Mouse (Mus musculus) urinary bladder, postnatal 10 days (tissue): ENCODE measurements around the gene Dgat2l6.

Experiments
- DNase-seq: peaks from one replicate; pipeline ENCODE4 v3.0.0; 2022; ENCODE audit warnings: low spot score

Gene Dgat2l6

GRCm38 (mm10) chrX:100524471-100524870 is at the start of gene Dgat2l6:
Gene Dgat2l6, plus strand, starts transcription at chrX:100524838.
- no peak for DNase-seq

DNA sequence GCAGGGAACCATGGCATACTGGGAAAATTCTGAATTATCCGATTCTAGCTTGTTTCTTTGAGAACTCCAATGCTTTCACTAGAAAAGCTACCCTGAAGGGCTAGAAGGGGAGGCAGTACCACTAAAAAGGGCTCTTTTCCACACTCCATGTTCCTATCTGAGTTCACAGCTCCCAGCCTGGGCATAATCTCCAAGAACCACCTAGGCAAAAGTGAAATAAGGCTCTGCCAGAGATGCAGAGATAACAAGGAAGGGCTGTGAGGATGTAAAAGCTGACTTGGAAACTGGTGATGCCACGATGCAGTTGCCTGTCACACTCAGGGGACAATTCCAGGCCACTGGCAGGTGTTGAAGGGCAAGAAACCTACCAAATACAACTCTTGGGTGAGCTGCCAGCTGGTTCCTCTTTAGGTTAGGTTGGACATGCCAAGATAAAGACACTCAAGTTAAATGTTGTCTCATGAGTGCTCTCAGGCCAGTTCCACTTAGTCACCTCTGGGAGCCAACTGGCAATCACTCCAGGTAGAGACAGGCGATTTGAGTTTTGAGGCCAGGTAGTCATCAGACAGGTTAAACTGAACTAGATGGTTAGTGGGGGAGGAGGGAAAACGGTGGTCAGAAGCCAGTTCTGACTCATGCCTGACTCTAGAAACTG is 48.9 kb upstream of the Dgat2l6 start:
- no peak for DNase-seq

DNA sequence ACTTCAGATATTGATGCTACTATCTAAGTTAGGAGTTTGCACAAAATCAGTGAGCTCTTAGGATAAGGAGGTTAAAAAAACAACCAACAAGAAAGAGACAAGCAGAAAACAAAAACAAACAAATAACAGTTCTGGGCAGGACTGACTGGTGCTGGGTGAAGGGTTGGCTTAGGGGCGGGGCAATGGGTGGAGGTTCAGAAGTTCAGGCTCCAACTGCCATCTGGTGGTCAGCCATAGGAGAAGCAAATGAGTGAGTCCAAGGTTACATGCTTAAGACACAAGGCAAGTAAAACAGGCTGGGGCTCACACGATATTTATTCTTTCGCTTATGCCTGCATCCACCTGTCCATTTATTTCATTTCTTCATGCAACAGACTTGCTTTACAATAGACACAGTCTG is 44.3 kb upstream of the Dgat2l6 start:
- peak; percentile 9 for DNase-seq

DNA sequence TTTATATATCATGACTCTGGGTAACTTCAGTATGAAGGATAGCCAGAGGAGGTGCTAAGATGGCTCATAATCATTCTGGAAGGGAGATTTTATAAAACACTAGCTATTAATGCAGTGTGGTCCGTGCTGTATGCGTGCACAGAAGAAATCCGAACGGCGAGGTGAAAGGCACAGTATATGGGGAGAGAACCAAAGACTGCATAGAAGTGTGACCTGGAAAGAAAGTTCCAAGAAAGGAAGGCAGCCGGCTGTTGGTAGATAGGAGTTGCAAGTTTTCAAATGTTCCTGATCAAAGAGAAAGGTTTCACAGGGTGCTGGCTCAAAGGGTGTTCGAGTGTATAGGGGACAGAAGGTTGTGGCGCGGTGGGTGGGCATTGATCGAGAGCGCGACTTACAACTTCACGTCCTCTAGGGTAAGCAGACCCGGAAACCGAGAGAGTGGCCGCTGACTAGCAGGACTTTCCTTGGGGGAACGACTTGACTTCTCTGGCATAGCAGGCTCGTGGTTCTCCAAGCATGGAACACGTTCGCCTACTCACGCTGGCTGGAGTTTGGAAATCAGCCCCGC is 31.1 kb upstream of the Dgat2l6 start:
- DNase-seq = no peak

- DNase-seq = peak; percentile 9
Measured at GRCm38 (mm10) chrX:100494068-100494978, 30.3 kb upstream of the Dgat2l6 start, which contains the start of gene Igbp1. Gene Igbp1, plus strand, starts transcription at chrX:100494291.

GRCm38 (mm10) chrX:100504175-100504851 is 20.3 kb upstream of the Dgat2l6 start:
- DNase-seq = no peak

- no peak for DNase-seq
Measured at GRCm38 (mm10) chrX:100508164-100508563, 16.5 kb upstream of the Dgat2l6 start.

GRCm38 (mm10) chrX:100509921-100510320 is 14.7 kb upstream of the Dgat2l6 start:
- no peak for DNase-seq

DNA sequence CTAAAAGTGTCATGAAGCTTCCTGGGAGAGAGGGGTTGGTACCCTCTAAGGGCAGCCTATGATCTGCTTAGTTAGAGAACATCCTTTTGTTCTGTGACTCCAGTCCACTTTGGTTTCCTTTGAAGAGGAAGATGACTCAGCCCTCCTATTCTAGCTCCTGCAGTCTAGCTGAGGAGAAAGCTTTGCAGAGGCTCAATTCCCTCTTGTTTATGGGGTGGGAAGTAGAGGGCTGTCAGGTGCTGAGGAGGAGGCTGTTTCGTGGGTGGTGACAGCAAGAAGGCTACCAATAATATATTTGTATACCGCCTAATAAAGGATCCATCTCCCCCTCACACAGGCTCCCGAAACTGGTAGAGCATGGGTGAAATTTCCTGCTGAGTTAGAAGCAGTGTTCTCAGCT is 8.0 kb upstream of the Dgat2l6 start:
- no peak for DNase-seq

DNA sequence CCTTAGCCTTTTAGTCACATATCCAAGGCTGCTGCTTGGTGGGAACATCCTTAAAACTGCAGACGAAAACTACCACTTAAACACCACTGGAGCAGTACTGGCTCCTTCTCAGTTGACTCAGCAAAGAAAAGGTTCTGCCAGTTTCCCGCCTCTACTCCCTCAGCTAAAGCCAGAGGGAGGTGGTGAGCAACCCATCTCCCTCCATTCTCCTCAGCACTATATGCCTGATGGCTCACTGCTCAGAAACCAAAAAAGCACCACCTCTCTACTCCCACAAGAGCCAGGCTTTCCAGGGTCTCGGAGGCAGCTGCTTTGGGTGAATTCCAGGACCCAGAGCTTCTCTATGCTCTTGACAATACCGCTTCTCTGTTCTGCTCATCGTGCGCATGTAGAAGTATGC is 7.0 kb upstream of the Dgat2l6 start:
- no peak for DNase-seq

DNA sequence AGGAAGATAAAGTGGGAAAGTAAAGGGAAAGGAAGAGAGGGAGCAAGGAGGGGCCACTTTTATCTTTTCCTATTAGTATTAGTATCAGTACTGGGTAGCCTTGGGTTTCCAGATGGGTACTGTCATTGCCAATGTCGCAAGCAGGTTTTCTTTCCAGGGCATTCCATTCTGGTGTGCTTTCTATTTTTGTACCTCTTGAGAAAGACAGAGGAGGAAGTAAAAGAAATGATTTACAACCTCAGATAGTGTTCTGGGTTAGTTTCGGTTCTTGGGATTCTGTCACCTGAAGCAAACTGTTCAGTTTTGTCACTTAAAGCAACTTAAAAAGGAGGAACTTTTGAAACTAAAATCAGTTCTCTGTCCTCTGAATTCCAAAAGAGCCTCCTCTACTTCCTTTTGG is 6.1 kb upstream of the Dgat2l6 start:
- DNase-seq = no peak

DNA sequence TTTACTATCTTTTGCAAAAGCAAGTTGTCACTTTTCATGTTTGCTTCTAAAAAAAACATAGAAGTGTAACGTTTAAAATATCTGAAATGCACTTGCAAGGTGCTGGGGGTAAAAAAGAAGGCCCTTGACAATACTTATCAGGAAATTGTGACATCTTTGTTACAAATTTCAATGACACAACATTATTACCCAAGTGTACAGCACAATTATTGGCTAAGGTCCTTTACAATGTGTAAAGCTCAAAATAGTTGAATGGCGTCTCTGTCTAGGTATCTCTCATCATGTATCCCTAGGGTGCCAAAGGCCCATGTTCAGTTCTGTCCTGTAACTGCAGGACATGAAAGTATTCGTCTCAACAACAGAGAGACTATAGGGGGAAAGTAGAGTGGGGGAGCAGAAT is 31.4 kb downstream of the Dgat2l6 start:
- DNase-seq = no peak

GRCm38 (mm10) chrX:100565696-100566095 is 41.1 kb downstream of the Dgat2l6 start:
- DNase-seq = no peak

- DNase-seq = no peak
Measured at GRCm38 (mm10) chrX:100571951-100572350, 47.3 kb downstream of the Dgat2l6 start, which contains the start of gene Awat1. Gene Awat1, plus strand, starts transcription at chrX:100572251.

- DNase-seq = no peak
Measured at GRCm38 (mm10) chrX:100594791-100595190, 70.2 kb downstream of the Dgat2l6 start, which contains the start of gene P2ry4. Gene P2ry4, minus strand, starts transcription at chrX:100594869.
